In the genomic region with DNA sequence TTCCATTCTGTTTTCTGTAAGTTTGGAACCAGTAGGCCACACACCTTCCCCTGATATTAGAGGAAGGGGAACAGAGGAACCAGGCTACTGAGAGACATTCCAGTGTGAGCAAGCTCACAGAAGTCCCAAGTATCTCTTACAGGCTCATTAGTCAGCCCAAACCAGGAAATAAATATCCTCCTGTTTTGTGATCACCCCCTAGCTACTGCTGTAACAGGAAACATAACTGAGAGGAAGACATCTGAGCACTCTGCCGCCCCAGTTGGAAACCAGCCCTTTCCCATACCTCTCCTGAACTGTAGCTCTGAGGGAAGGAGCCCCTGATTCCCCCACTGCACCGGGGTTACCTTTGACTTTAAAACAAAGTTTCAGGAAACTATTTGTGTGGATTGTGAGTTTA, we compare ENCODE assay signal across 15 mouse cellular contexts. TPM values are rescaled to one million over a fixed set of nuclear protein-coding genes. Genes with fewer than 3 reads are reported as not detected.
DNase-seq lines count a peak whose midpoint lies in the region; ATAC-seq and TF ChIP-seq lines count a peak whose summit lies in the region.
"Had no signal": no experiment of that assay in that cellular context is flagged by ENCODE, and none has a peak within 500 bp of the region (broad histone marks: within the 10 kb centered on the region; RNA-seq: fewer than 3 reads in every experiment).

No protein-coding gene starts in this region.

- peak; percentile 13 to 53 for DNase-seq in adrenal gland, adult (ENCODE audit: inconsistent age in 2 of 2, low spot score in 1 of 2)
- no peak for DNase-seq in adrenal gland, adult 18-20 months (ENCODE audit: low spot score in 2 of 2)
- DNase-seq in liver, adult 2 months (ENCODE audit: extremely low read depth, low read depth, low spot score): no peak
- no peak for DNase-seq in liver
- peak; percentile 84 for DNase-seq in kidney, postnatal 0 days (ENCODE audit: low spot score)
- no peak for DNase-seq in cerebellum, adult 8-10 months

- no peaks in the 10 kb centered on the region for H3K79me2 ChIP-seq in liver, adult 2 months (ENCODE audit: control insufficient read depth, insufficient read depth, low read length)

- WGBS in liver, adult 2 months: 64% methylated on average over 2 of the region's 2 CpGs
- WGBS in heart, embryonic 13.5 days: 65% methylated on average over 2 of the region's 2 CpGs
- WGBS in kidney, postnatal 0 days: 17% methylated on average over 2 of the region's 2 CpGs

- TF ChIP-seq CTCF in liver, adult 2 months (IDR thresholded peaks at IDR 0.05; ENCODE audit: low read depth, low read length): no peak
- no peak for TF ChIP-seq CTCF in kidney, postnatal 0 days (IDR thresholded peaks at IDR 0.05; ENCODE audit: low read depth)

- TF ChIP-seq POLR2A in liver, adult 2 months (IDR thresholded peaks at IDR 0.05; ENCODE audit: extremely low read depth, insufficient read depth, low read length): no peak

- no peak overlapping the region for H3K9ac ChIP-seq in liver, adult 2 months (ENCODE audit: low read depth, low read length)
- H3K9ac ChIP-seq in heart, embryonic 13.5 days: no peak overlapping the region
- H3K9ac ChIP-seq in kidney, postnatal 0 days (ENCODE audit: low read depth, low read length): no peak overlapping the region

- no peak overlapping the region for H3K4me2 ChIP-seq in heart, embryonic 13.5 days
- no peak overlapping the region for H3K4me2 ChIP-seq in kidney, postnatal 0 days (ENCODE audit: low read length)

- no peak overlapping the region for H3K4me3 ChIP-seq in liver, adult 2 months (ENCODE audit: insufficient read depth, low read depth, low read length)
- H3K4me3 ChIP-seq in heart, embryonic 13.5 days: no peak overlapping the region
- H3K4me3 ChIP-seq in kidney, postnatal 0 days (replicated peaks; ENCODE audit: low read depth, low read length): no peak overlapping the region

- no peaks in the 10 kb centered on the region for H3K9me3 ChIP-seq in heart, embryonic 13.5 days
- H3K9me3 ChIP-seq in kidney, postnatal 0 days (replicated peaks; ENCODE audit: low read length): no peaks in the 10 kb centered on the region

- peak overlapping the region; percentile 68 for H3K27ac ChIP-seq in liver, adult 2 months (replicated peaks; ENCODE audit: insufficient read depth, low read depth, low read length)
- H3K27ac ChIP-seq in heart, embryonic 13.5 days (replicated peaks): peak overlapping the region; percentile 70
- peak overlapping the region; percentile 67 for H3K27ac ChIP-seq in kidney, postnatal 0 days

- no peaks in the 10 kb centered on the region for H3K36me3 ChIP-seq in liver, adult 2 months (ENCODE audit: control insufficient read depth, insufficient read depth, low read length)
- H3K36me3 ChIP-seq in heart, embryonic 13.5 days: no peaks in the 10 kb centered on the region
- no peaks in the 10 kb centered on the region for H3K36me3 ChIP-seq in kidney, postnatal 0 days (ENCODE audit: insufficient read depth, low read length)

- no peaks in the 10 kb centered on the region; the same call in 1 of the 2 replicates for H3K4me1 ChIP-seq in liver, adult 2 months (ENCODE audit: control insufficient read depth, insufficient read depth, low read length)
- peaks cover 21% of the 10 kb centered on the region for H3K4me1 ChIP-seq in heart, embryonic 13.5 days
- H3K4me1 ChIP-seq in kidney, postnatal 0 days (replicated peaks; ENCODE audit: insufficient read depth, low read length): 0 out of 2 replicates have a peak, but pooled peaks cover 6% of the 10 kb centered on the region

- ATAC-seq in heart, embryonic 13.5 days (ENCODE audit: extremely low read depth, insufficient number of reproducible peaks, low FRiP score, low TSS enrichment): no peak
- no peak for ATAC-seq in kidney, postnatal 0 days (replicated peaks; ENCODE audit: low FRiP score, low read depth)
- no peak for ATAC-seq in megakaryocyte, adult 5-6 weeks (ENCODE audit: poor library complexity, severe bottlenecking)

- no peaks in the 10 kb centered on the region for H3K27me3 ChIP-seq in liver, adult 2 months (ENCODE audit: control insufficient read depth, insufficient read depth, low read length)
- H3K27me3 ChIP-seq in heart, embryonic 13.5 days (replicated peaks): no peaks in the 10 kb centered on the region
- H3K27me3 ChIP-seq in kidney, postnatal 0 days (ENCODE audit: insufficient read depth, low read length): no peaks in the 10 kb centered on the region

RNA-seq across cellular contexts. Expression of gene Gm10295, which starts 19.5 kb away (rescaled TPM):
- total RNA-seq in adrenal gland, adult 18-20 months (2021): not detected
- total RNA-seq in liver, adult 2 months (2014; rRNA removed): not detected in 2 replicates
- not detected in 2 replicates for polyA plus RNA-seq in liver, adult 2 months (2012; rRNA removed)
- polyA plus RNA-seq in heart, embryonic 13.5 days (2015; fragmentation: Nextera tagmentation; extraction: Ambion mirVana): not detected in 2 replicates
- polyA plus RNA-seq in kidney, postnatal 0 days (2015; fragmentation: Nextera tagmentation; extraction: Ambion mirVana): not detected in 2 replicates
- total RNA-seq in megakaryocyte, adult 5-6 weeks (2015): not detected in 2 replicates
- not detected in 2 replicates for total RNA-seq in megakaryocyte, adult 5-6 weeks (2017)
- total RNA-seq: hematopoietic stem cell, adult 5-6 weeks; left cerebral cortex, adult 18-20 months; megakaryocyte-erythroid progenitor cell, adult 5-6 weeks had no signal
- polyA plus RNA-seq: cortical plate, adult 2 months; intestine, embryonic 14.5 days; limb, embryonic 14.5 days; small intestine, adult 2 months had no signal

Comparison
In these comparisons a context has a peak if more than half of its experiments do, and no peak if none do; other contexts are left out.
1. DNase-seq: peak in adrenal gland, adult (2 of 2) and kidney, postnatal 0 days (single experiment); none in adrenal gland, adult 18-20 months (0 of 2), liver, adult 2 months (single experiment), liver (single experiment) and cerebellum, adult 8-10 months (single experiment).
2. Peak in every context shown above with its lines, with median percentiles within 50 percentile points of each other: H3K27ac ChIP-seq.